Mouse (Mus musculus) midbrain, postnatal 0 days (tissue): Measurements from ENCODE around the gene 6030452D12Rik. TPM values are rescaled to one million over a fixed set of nuclear protein-coding genes. Genes with fewer than 3 reads are reported as not detected.

Experiments used
- ATAC-seq: fragments of 200-750 bp; cut with Nextera tagmentation; 2 replicates; pipeline ENCODE4 v1.8.0; 2017; ENCODE audit warnings: moderate number of reproducible peaks, mild to moderate bottlenecking, moderate TSS enrichment, moderate library complexity; ENCODE audit not compliant: low FRiP score
- DNase-seq: peaks from one replicate; pipeline ENCODE4 v3.0.0-alpha.2; 2015; ENCODE audit warnings: low spot score
- H3K27ac ChIP-seq: fragments of 300-500 bp; sonication (generic); 2 replicates; pipeline ENCODE4 v1.5.1; 2014; ENCODE audit warnings: low read depth, mild to moderate bottlenecking, low read length, mixed read lengths
- H3K27me3 ChIP-seq: fragments of 300-500 bp; sonication (generic); 2 replicates; pipeline ENCODE4 v1.6.1; 2014; ENCODE audit warnings: low read length, control low read depth, mixed read lengths; ENCODE audit not compliant: insufficient read depth
- H3K36me3 ChIP-seq: fragments of 300-500 bp; sonication (generic); 2 replicates; pipeline ENCODE4 v1.6.1; 2014; ENCODE audit warnings: low read length, control low read depth, mixed read lengths; ENCODE audit not compliant: insufficient read depth
- H3K4me1 ChIP-seq: fragments of 300-500 bp; sonication (generic); 2 replicates; pipeline ENCODE4 v1.6.1; 2014; ENCODE audit warnings: mild to moderate bottlenecking, control low read depth, antibody characterized with exemption, low read length, mixed read lengths; ENCODE audit not compliant: insufficient read depth
- H3K4me2 ChIP-seq: fragments of 300-500 bp; sonication (generic); 2 replicates; pipeline ENCODE4 v1.6.1; 2014; ENCODE audit warnings: low read depth, mild to moderate bottlenecking, low read length, mixed read lengths; ENCODE audit not compliant: poor library complexity, severe bottlenecking
- H3K4me3 ChIP-seq: fragments of 300-500 bp; sonication (generic); 2 replicates; pipeline ENCODE4 v1.5.1; 2014; ENCODE audit warnings: low read depth, mild to moderate bottlenecking, low read length, moderate library complexity
- H3K9ac ChIP-seq: fragments of 300-500 bp; sonication (generic); replicated peaks from 2 replicates; pipeline ENCODE4 v1.6.1; 2014; ENCODE audit warnings: mild to moderate bottlenecking, low read length, moderate library complexity, mixed read lengths; ENCODE audit not compliant: poor library complexity, severe bottlenecking
- H3K9me3 ChIP-seq: fragments of 300-500 bp; sonication (generic); 2 replicates; pipeline ENCODE4 v1.6.1; 2016; ENCODE audit warnings: low read length, control low read depth
- CTCF ChIP-seq: IDR thresholded peaks from 2 replicates; pipeline ENCODE4 v1.5.1; 2016; ENCODE audit warnings: antibody characterized with exemption, mild to moderate bottlenecking
- WGBS: fragments of 180-500 bp; shearing (Covaris S2); extraction: QIAGEN DNeasy Blood & Tissue Kit; methylation state at CpG from one replicate; pipeline ENCODE4 v1.1.7; 2014; 5-methylcytosine and 5-hydroxymethylcytosine counted together
- polyA plus RNA-seq: library from polyadenylated mRNA; unstranded; fragments of >200 nt; fragmentation: Nextera tagmentation; extraction: Ambion mirVana; gene quantifications from 2 replicates; pipeline ENCODE4 v1.2.1, GENCODE M21; 2015
- total RNA-seq: library from RNA; depleted of rRNA; stranded (reverse); fragments of >200 nt; gene quantifications from 2 replicates; pipeline ENCODE4 v1.2.3, GENCODE M21; 2014; rRNA removed

6030452D12Rik gene
- total RNA-seq (not detected in 2 replicates), polyA plus RNA-seq (not detected in 2 replicates)

DNA sequence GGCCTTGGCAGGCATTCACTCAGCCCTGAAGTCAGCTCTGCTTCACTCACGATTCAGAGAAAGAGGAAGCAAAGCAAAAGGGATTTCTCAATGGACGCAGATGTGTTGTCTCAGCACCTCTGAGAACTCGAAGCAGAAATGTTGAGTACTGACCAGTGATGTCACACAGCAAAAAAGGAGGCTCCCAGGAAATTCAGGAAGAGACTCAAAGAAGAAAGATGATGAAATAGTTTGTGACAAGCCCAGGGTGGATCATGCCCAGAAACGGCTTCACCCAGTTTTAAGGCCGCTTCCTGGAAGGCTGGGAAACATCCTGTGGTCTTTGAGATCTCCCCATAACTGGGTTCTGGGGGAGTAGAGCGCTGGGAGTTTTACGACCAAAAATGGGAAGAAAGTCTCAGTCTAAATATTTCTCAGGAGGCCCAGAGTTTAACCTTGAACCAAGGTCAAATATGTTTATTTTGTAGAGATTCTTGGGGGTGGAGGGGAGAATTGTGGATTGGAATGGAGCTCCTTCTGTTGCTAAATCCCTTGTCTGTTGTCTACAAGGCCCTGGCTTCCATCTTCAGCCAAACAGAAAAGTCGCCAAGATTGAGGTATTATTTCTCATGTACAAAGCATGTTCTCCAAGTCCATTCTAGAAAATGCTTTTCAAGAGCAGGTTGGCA, at the start of gene 6030452D12Rik:
Gene 6030452D12Rik, plus strand, starts transcription at position 505 of the 668 bp plus-strand sequence.
- Histone ChIP-seq H3K4me2 (no peak within 1 kb of the TSS), H3K27ac (no peak within 1 kb of the TSS), H3K4me1 (no peaks in the 10 kb centered on the region), H3K9me3 (no peaks in the 10 kb centered on the region), H3K27me3 (no peaks in the 10 kb centered on the region), H3K36me3 (no peaks in the 10 kb centered on the region), H3K9ac (no peak within 1 kb of the TSS), H3K4me3 (no peak within 1 kb of the TSS)
- ATAC-seq = no peak
- TF ChIP-seq CTCF = no peak
- WGBS = 78% methylated on average over 8 of the region's 8 CpGs
- no peak for DNase-seq

DNA sequence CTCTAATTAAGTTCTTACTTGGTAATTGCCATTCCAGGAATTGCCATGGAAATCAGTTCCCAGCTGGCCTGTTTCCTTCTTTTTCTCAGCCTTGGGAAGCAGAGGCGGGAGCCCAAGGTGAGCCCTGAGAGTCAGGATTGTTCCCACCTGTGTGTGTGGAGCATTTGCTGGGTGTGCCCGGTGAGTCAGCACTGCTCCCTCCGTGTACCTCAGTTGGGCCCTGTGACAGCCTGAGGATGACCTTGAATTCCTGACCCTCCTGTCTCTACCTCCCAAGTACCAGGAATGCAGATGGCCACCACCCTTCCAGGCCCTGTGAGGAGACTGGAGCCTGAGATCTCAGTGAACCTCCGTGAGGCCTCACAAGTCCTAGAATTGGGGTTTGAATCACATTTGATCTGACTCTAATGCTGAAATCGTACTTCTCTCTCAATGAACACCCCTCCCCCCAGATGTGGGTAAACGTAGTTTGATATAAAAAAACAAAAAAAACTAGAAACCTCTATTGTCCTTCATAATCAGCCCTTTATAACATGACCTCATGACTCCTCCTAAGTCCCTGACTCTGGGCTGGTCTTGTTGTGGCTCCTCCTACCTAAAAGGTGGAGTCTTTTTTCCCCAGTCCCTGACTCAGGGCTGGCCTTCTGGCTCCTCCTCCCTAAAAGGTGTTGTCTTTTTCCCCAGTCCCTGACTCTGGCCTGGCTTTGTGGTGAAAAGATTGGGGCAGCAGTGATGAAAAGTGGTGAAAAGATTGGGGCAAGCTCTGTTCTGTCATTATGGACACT, 48.8 kb upstream of the 6030452D12Rik start:
- DNase-seq (no peak), ATAC-seq (no peak)
- Histone ChIP-seq H3K4me2 (no peak overlapping the region), H3K4me3 (no peak overlapping the region), H3K4me1 (no peaks in the 10 kb centered on the region), H3K27me3 (no peaks in the 10 kb centered on the region), H3K9me3 (no peaks in the 10 kb centered on the region), H3K36me3 (no peaks in the 10 kb centered on the region), H3K9ac (no peak overlapping the region), H3K27ac (no peak overlapping the region)
- TF ChIP-seq CTCF = no peak
- 77% methylated on average over 6 of the region's 6 CpGs for WGBS

DNA sequence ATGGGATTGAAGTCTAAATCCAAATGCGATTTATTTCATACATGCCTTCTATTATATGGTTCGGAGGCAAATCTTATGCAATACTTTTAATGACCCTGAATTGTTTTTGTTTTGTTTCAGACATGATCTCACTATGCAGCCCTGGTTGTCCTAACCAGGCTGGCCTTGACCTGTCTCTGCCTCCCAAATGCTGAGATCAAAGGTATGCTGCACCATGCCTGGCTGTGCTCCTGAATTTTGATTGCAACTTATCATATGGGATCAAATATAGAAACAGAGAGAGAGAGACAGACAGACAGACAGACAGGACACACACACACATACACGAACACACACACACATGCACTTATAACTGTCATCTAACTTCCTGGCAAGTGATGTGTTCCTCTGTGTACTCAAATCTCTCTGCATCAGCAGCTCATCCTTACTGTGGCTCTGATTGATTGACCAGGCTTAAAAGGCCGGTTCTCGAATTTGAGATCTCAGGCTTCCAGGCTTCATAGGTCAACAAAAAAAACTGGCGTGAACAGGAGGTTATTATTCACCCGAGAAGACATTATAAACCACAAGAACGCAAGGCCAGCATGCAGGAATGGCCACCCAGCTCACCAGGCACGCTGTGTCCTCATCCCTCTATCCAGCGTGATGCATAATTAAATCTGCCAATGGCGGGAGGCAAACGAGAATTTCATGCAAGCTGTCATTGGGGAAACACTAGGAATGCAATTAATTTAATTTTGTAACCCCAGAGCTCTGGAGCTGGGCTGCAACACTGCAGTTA, 47.4 kb upstream of the 6030452D12Rik start:
- no peak for TF ChIP-seq CTCF
- Histone ChIP-seq H3K4me1 (no peaks in the 10 kb centered on the region), H3K36me3 (no peaks in the 10 kb centered on the region), H3K27me3 (no peaks in the 10 kb centered on the region), H3K27ac (no peak overlapping the region), H3K9ac (no peak overlapping the region), H3K9me3 (no peaks in the 10 kb centered on the region), H3K4me2 (no peak overlapping the region), H3K4me3 (no peak overlapping the region)
- 66% methylated on average over 12 of the region's 12 CpGs for WGBS
- DNase-seq (peak; percentile 12), ATAC-seq (no peak)

DNA sequence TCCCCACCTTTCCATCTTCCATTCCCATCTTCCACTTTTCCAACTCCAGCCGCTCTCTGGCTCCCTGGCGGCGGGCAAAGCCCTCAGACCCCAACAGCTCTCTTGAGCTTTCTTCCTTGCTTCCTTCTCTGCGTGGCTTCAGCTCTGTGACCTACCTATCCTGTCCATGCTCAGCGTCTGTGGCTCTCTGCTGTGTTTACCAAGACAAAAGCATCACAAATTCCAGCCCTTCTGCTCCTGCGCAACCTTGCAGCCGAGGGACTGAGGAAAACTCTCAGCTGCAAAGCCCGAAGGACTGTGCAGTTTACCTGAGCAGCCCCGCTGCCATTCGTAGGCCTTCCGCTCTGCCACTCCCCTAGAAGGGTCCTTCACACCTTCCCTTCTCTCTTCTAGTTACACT, 46.3 kb upstream of the 6030452D12Rik start:
- no peak overlapping the region for H3K4me3 ChIP-seq
- WGBS = 78% methylated on average over 11 of the region's 11 CpGs
- no peak for DNase-seq
- H3K9me3 ChIP-seq = no peaks in the 10 kb centered on the region
- no peak for ATAC-seq
- H3K4me1 ChIP-seq = no peaks in the 10 kb centered on the region
- H3K36me3 ChIP-seq = no peaks in the 10 kb centered on the region
- no peaks in the 10 kb centered on the region for H3K27me3 ChIP-seq
- no peak overlapping the region for H3K9ac ChIP-seq
- no peak overlapping the region for H3K27ac ChIP-seq
- H3K4me2 ChIP-seq = no peak overlapping the region
- no peak for TF ChIP-seq CTCF

DNA sequence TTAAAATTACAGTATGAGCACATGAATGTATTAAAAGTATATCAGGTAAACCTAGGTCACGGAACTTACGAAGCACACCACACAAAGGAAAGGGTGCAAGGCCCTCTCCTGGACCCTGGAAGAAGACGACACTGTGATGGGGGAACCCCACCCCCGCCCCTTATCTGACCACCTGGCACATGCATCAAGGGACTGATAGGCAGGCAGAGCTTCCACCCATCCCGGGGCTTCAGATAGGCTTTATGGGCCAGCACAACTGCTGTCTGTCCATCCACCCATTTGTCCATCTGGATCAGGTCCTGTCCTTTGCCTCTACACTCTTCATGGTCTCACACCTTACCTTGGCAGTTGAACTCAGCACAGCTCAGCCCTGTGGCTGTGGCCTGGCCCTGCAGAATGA, 38.2 kb upstream of the 6030452D12Rik start:
- Histone ChIP-seq H3K27ac (no peak overlapping the region), H3K9me3 (no peaks in the 10 kb centered on the region), H3K4me2 (no peak overlapping the region), H3K9ac (no peak overlapping the region), H3K4me1 (no peaks in the 10 kb centered on the region), H3K36me3 (no peaks in the 10 kb centered on the region), H3K4me3 (no peak overlapping the region), H3K27me3 (no peaks in the 10 kb centered on the region)
- WGBS = 90% methylated on average over 5 of the region's 5 CpGs
- DNase-seq = no peak
- no peak for ATAC-seq
- TF ChIP-seq CTCF = no peak
